Mouse (Mus musculus): ENCODE measurements around the gene Ier5.

- TF ChIP-seq CTCF (conservative IDR thresholded peaks at IDR 0.05; ENCODE audit: low read length): no peak
- no peak for TF ChIP-seq NANOG (IDR thresholded peaks at IDR 0.05; ENCODE audit: borderline replicate concordance, low read length)
- no peak for TF ChIP-seq POU5F1 (IDR thresholded peaks at IDR 0.05; ENCODE audit: borderline replicate concordance, low read length)
These were observed 14.6 kb downstream of the Ier5 start for GRCm38 (mm10) chr1:155084839-155085238.

Measured in E14TG2a.4 (cell line).